Mouse (Mus musculus): ENCODE data around the gene Drc1. TPM values are rescaled to one million over a fixed set of nuclear protein-coding genes. Genes with fewer than 3 reads are reported as not detected.

Gene Drc1
- polyA plus RNA-seq, 1 experiment from 2014 or later, result 1.1 TPM

GRCm38 (mm10) chr5:30279446-30279845, 1.7 kb upstream of the Drc1 start:
- Histone ChIP-seq H3K27me3 (replicated peaks; ENCODE audit: control insufficient read depth, insufficient read depth, low read length) (0 out of 2 replicates have a peak, but pooled peaks cover 3% of the 10 kb centered on the region), H3K4me2 (replicated peaks; ENCODE audit: low read depth) (no peak overlapping the region), H3K27ac (ENCODE audit: low read depth, low read length) (0 out of 2 replicates have a peak overlapping the region, but pooled peaks have one; percentile 31), H3K4me3 (ENCODE audit: low read depth, low read length) (no peak overlapping the region), H3K36me3 (ENCODE audit: control insufficient read depth, insufficient read depth) (no peaks in the 10 kb centered on the region), H3K9ac (ENCODE audit: low read depth, low read length) (no peak overlapping the region), H3K9me3 (ENCODE audit: control insufficient read depth) (no peaks in the 10 kb centered on the region), H3K4me1 (replicated peaks; ENCODE audit: control insufficient read depth, insufficient read depth, low read length) (no peaks in the 10 kb centered on the region; the same call in 1 of the 2 replicates)
- 46% methylated on average over 4 of the region's 4 CpGs for WGBS
- TF ChIP-seq CTCF (IDR thresholded peaks at IDR 0.05; ENCODE audit: low read depth), result no peak
- peak; percentile 84 for ATAC-seq

- no peak for TF ChIP-seq CTCF (IDR thresholded peaks at IDR 0.05; ENCODE audit: low read depth)
- H3K27ac ChIP-seq (ENCODE audit: low read depth, low read length), result no peak overlapping the region
- WGBS, result 42% methylated on average over 9 of the region's 9 CpGs
These were observed 324 bp upstream of the Drc1 start for GRCm38 (mm10) chr5:30280864-30281263.

GRCm38 (mm10) chr5:30285944-30286799, 5.0 kb downstream of the Drc1 start:
- no peak for TF ChIP-seq CTCF (IDR thresholded peaks at IDR 0.05; ENCODE audit: low read depth)
- Histone ChIP-seq H3K4me3 (ENCODE audit: low read depth, low read length) (no peak overlapping the region), H3K9ac (ENCODE audit: low read depth, low read length) (no peak overlapping the region), H3K27me3 (replicated peaks; ENCODE audit: control insufficient read depth, insufficient read depth, low read length) (0 out of 2 replicates have a peak, but pooled peaks cover 3% of the 10 kb centered on the region), H3K4me2 (replicated peaks; ENCODE audit: low read depth) (peak overlapping the region; percentile 25), H3K4me1 (replicated peaks; ENCODE audit: control insufficient read depth, insufficient read depth, low read length) (no peaks in the 10 kb centered on the region), H3K27ac (ENCODE audit: low read depth, low read length) (peak overlapping the region; percentile 84), H3K36me3 (ENCODE audit: control insufficient read depth, insufficient read depth) (no peaks in the 10 kb centered on the region), H3K9me3 (ENCODE audit: control insufficient read depth) (no peaks in the 10 kb centered on the region)
- peak; percentile 41; the same call in 1 of the 2 replicates for ATAC-seq
- 39% methylated on average over 10 of the region's 10 CpGs for WGBS

More at GRCm38 (mm10) chr5:30280864-30281263, 324 bp upstream of the Drc1 start:
- Histone ChIP-seq H3K4me1 (replicated peaks; ENCODE audit: control insufficient read depth, insufficient read depth, low read length) (no peaks in the 10 kb centered on the region; the same call in 1 of the 2 replicates), H3K9me3 (ENCODE audit: control insufficient read depth) (no peaks in the 10 kb centered on the region), H3K4me3 (ENCODE audit: low read depth, low read length) (no peak overlapping the region; the same call in 1 of the 2 replicates), H3K9ac (ENCODE audit: low read depth, low read length) (no peak overlapping the region), H3K27me3 (replicated peaks; ENCODE audit: control insufficient read depth, insufficient read depth, low read length) (0 out of 2 replicates have a peak, but pooled peaks cover 3% of the 10 kb centered on the region), H3K36me3 (ENCODE audit: control insufficient read depth, insufficient read depth) (no peaks in the 10 kb centered on the region), H3K4me2 (replicated peaks; ENCODE audit: low read depth) (peak overlapping the region; percentile 54)
- no peak for ATAC-seq

- no peak overlapping the region for H3K4me2 ChIP-seq (replicated peaks; ENCODE audit: low read depth)
- H3K9ac ChIP-seq (ENCODE audit: low read depth, low read length), result no peak overlapping the region
- no peaks in the 10 kb centered on the region for H3K27me3 ChIP-seq (replicated peaks; ENCODE audit: control insufficient read depth, insufficient read depth, low read length)
- H3K4me1 ChIP-seq (replicated peaks; ENCODE audit: control insufficient read depth, insufficient read depth, low read length), result no peaks in the 10 kb centered on the region
- H3K36me3 ChIP-seq (ENCODE audit: control insufficient read depth, insufficient read depth), result no peaks in the 10 kb centered on the region
- WGBS, result 38% methylated on average over 9 of the region's 9 CpGs
- H3K27ac ChIP-seq (ENCODE audit: low read depth, low read length), result peak overlapping the region; percentile 84; the same call in 1 of the 2 replicates
- no peaks in the 10 kb centered on the region for H3K9me3 ChIP-seq (ENCODE audit: control insufficient read depth)
- H3K4me3 ChIP-seq (ENCODE audit: low read depth, low read length), result no peak overlapping the region
- no peak for TF ChIP-seq CTCF (IDR thresholded peaks at IDR 0.05; ENCODE audit: low read depth)
- ATAC-seq, result peak; percentile 78
These were observed 6.1 kb downstream of the Drc1 start for GRCm38 (mm10) chr5:30287106-30287882.

GRCm38 (mm10) chr5:30340815-30341214, 59.6 kb downstream of the Drc1 start:
- Histone ChIP-seq H3K9me3 (ENCODE audit: control insufficient read depth) (no peaks in the 10 kb centered on the region), H3K4me3 (ENCODE audit: low read depth, low read length) (no peak overlapping the region), H3K4me1 (replicated peaks; ENCODE audit: control insufficient read depth, insufficient read depth, low read length) (no peaks in the 10 kb centered on the region), H3K36me3 (ENCODE audit: control insufficient read depth, insufficient read depth) (no peaks in the 10 kb centered on the region), H3K27me3 (replicated peaks; ENCODE audit: control insufficient read depth, insufficient read depth, low read length) (no peaks in the 10 kb centered on the region), H3K27ac (ENCODE audit: low read depth, low read length) (no peak overlapping the region), H3K4me2 (replicated peaks; ENCODE audit: low read depth) (no peak overlapping the region), H3K9ac (ENCODE audit: low read depth, low read length) (no peak overlapping the region)
- TF ChIP-seq CTCF (IDR thresholded peaks at IDR 0.05; ENCODE audit: low read depth), result no peak
- WGBS, result 74% methylated on average over 5 of the region's 5 CpGs
- ATAC-seq, result no peak

Measured in intestine, postnatal 0 days (tissue).